Mouse (Mus musculus) CH12.LX (cell line): ENCODE measurements around the gene Skap2. TPM values are rescaled to one million over a fixed set of nuclear protein-coding genes. Genes with fewer than 3 reads are reported as not detected.

ENCODE experiments used
- DNase-seq: peaks from one replicate; pipeline ENCODE4 v3.0.0-alpha.2; 2013; ENCODE audit errors: extremely low read depth
- H3K27ac ChIP-seq: 2 replicates; pipeline ENCODE4 v1.5.1; 2012; ENCODE audit warnings: low read depth, mild to moderate bottlenecking, control low read depth, moderate library complexity; ENCODE audit not compliant: insufficient read depth
- H3K27me3 ChIP-seq: replicated peaks from 2 replicates; pipeline ENCODE3; 2012; ENCODE audit warnings: inconsistent platforms
- H3K36me3 ChIP-seq, 2 experiments: replicated peaks in 1 of 2; 2 replicates each; pipeline versions ENCODE3 to v1.6.1; 2012; ENCODE audit warnings: inconsistent platforms in 1 of 2, low read length in 1 of 2, mild to moderate bottlenecking in 1 of 2, mixed read lengths in 1 of 2, moderate library complexity in 1 of 2; ENCODE audit not compliant: control insufficient read depth in 1 of 2, insufficient read depth in 1 of 2
- H3K4me1 ChIP-seq, 2 experiments: 2 replicates each; pipeline ENCODE4 v1.6.1; 2012; ENCODE audit warnings: inconsistent platforms in 1 of 2, moderate library complexity in 1 of 2; ENCODE audit not compliant: insufficient read depth in 2 of 2, control insufficient read depth in 1 of 2
- H3K4me2 ChIP-seq: 2 replicates; pipeline ENCODE4 v1.6.1; 2012; ENCODE audit warnings: low read depth, mild to moderate bottlenecking, control low read depth; ENCODE audit not compliant: poor library complexity, insufficient read depth, severe bottlenecking
- H3K4me3 ChIP-seq, 3 experiments: fragments of 150-350 bp in 1 of 3; sonication (generic) in 1 of 3; replicated peaks in 1 of 3; 2 replicates each; pipeline versions ENCODE3 to v1.5.1; 2011 to 2012; ENCODE audit warnings: low read depth in 2 of 3, low read length in 2 of 3, mild to moderate bottlenecking in 2 of 3, moderate library complexity in 2 of 3, control low read depth in 1 of 3, improper control_type of control experiment in 1 of 3, inconsistent platforms in 1 of 3, mixed read lengths in 1 of 3; ENCODE audit not compliant: poor library complexity in 1 of 3
- H3K79me2 ChIP-seq: replicated peaks from 2 replicates; pipeline ENCODE4 v1.6.1; 2012; ENCODE audit warnings: mild to moderate bottlenecking, moderate library complexity; ENCODE audit not compliant: control insufficient read depth, poor library complexity, insufficient read depth, severe bottlenecking; ENCODE audit errors: extremely low read depth
- H3K9ac ChIP-seq: 2 replicates; pipeline ENCODE4 v1.6.1; 2012; ENCODE audit warnings: low read depth, mild to moderate bottlenecking, control low read depth, moderate library complexity; ENCODE audit not compliant: insufficient read depth
- H3K9me3 ChIP-seq: replicated peaks from 2 replicates; pipeline ENCODE3; 2012; ENCODE audit warnings: low read length, inconsistent platforms, mixed read lengths
- CHD1 ChIP-seq: IDR thresholded peaks from 2 replicates; pipeline ENCODE4 v1.6.1; 2012; ENCODE audit warnings: low read depth, low read length, improper control_type of control experiment, inconsistent platforms
- CHD2 ChIP-seq: IDR thresholded peaks from 2 replicates; pipeline ENCODE4 v1.6.1; 2011; ENCODE audit warnings: low read length, improper control_type of control experiment
- CTCF ChIP-seq, 2 experiments: IDR thresholded peaks in 1 of 2; conservative IDR thresholded peaks in 1 of 2; 2 replicates each; pipeline ENCODE4 v1.5.1; 2011 to 2012; ENCODE audit warnings: low read depth in 2 of 2, low read length in 2 of 2, improper control_type of control experiment in 1 of 2, inconsistent platforms in 1 of 2, mild to moderate bottlenecking in 1 of 2, moderate library complexity in 1 of 2
- EP300 ChIP-seq: IDR thresholded peaks from 2 replicates; pipeline ENCODE4 v1.6.1; 2011; ENCODE audit warnings: low read length, improper control_type of control experiment
- ETS1 ChIP-seq: conservative IDR thresholded peaks from 2 replicates; pipeline ENCODE4 v1.6.1; 2012; ENCODE audit warnings: low read depth, mild to moderate bottlenecking, inconsistent platforms, low read length, improper control_type of control experiment, moderate library complexity
- GABPA ChIP-seq: IDR thresholded peaks from 2 replicates; pipeline ENCODE4 v1.6.1; 2012; ENCODE audit warnings: low read depth, low read length, improper control_type of control experiment, inconsistent platforms; ENCODE audit not compliant: insufficient replicate concordance
- JUND ChIP-seq: conservative IDR thresholded peaks from 2 replicates; pipeline ENCODE4 v1.6.1; 2011; ENCODE audit warnings: low read depth, low read length, improper control_type of control experiment
- KAT2A ChIP-seq: IDR thresholded peaks from 2 replicates; pipeline ENCODE4 v1.6.1; 2012; ENCODE audit warnings: low read length, improper control_type of control experiment, inconsistent platforms; ENCODE audit not compliant: insufficient replicate concordance
- MAFK ChIP-seq: IDR thresholded peaks from 2 replicates; pipeline ENCODE4 v1.6.1; 2011; ENCODE audit warnings: low read length, improper control_type of control experiment; ENCODE audit not compliant: insufficient replicate concordance
- MAX ChIP-seq: IDR thresholded peaks from 2 replicates; pipeline ENCODE4 v1.6.1; 2011; ENCODE audit warnings: low read length, improper control_type of control experiment
- MEF2A ChIP-seq: IDR thresholded peaks from 2 replicates; pipeline ENCODE4 v1.6.1; 2014; ENCODE audit warnings: low read depth, mild to moderate bottlenecking, inconsistent platforms, low read length, improper control_type of control experiment, borderline replicate concordance
- MYC ChIP-seq: IDR thresholded peaks from 2 replicates; pipeline ENCODE4 v1.6.1; 2011; ENCODE audit warnings: low read depth, mild to moderate bottlenecking, improper control_type of control experiment, low read length
- NRF1 ChIP-seq: IDR thresholded peaks from 2 replicates; pipeline ENCODE4 v1.6.1; 2014; ENCODE audit warnings: low read depth, mild to moderate bottlenecking, inconsistent platforms, low read length, improper control_type of control experiment, moderate library complexity
- PAX5 ChIP-seq: IDR thresholded peaks from 2 replicates; pipeline ENCODE4 v1.6.1; 2012; ENCODE audit warnings: low read length, inconsistent platforms, mixed read lengths
- POLR2AphosphoS2 ChIP-seq: IDR thresholded peaks from 2 replicates; pipeline ENCODE4 v1.6.1; 2011; ENCODE audit warnings: low read depth, low read length, improper control_type of control experiment
- RAD21 ChIP-seq: IDR thresholded peaks from 2 replicates; pipeline ENCODE4 v1.6.1; 2011; ENCODE audit warnings: low read depth, mild to moderate bottlenecking, low read length, improper control_type of control experiment, moderate library complexity
- RCOR1 ChIP-seq: conservative IDR thresholded peaks from 2 replicates; pipeline ENCODE4 v1.6.1; 2012; ENCODE audit warnings: low read depth, mild to moderate bottlenecking, inconsistent platforms, low read length, improper control_type of control experiment
- TBP ChIP-seq: conservative IDR thresholded peaks from 2 replicates; pipeline ENCODE4 v1.6.1; 2011; ENCODE audit warnings: low read depth, low read length, improper control_type of control experiment
- USF2 ChIP-seq: conservative IDR thresholded peaks from 2 replicates; pipeline ENCODE4 v1.6.1; 2011; ENCODE audit warnings: low read depth, low read length, improper control_type of control experiment
- ZNF384 ChIP-seq: IDR thresholded peaks from 2 replicates; pipeline ENCODE4 v1.6.1; 2012; ENCODE audit warnings: low read depth, low read length, improper control_type of control experiment, inconsistent platforms
- dilution Hi-C: fragments of 300-500 bp; cut with MboI; formaldehyde crosslinking; loops from 2 replicates; pipeline ENCODE4 v1.14.3; 2020; ENCODE audit warnings: low sequenced_read_pairs; ENCODE audit not compliant: extremely low pct_unique_long_range_greater_than_20kb, extremely low pct_ligation_motif_present
- in situ Hi-C: fragments of 300-500 bp; cut with MboI; formaldehyde crosslinking; loops from 3 replicates; pipeline ENCODE4 v1.14.3; 2019; ENCODE audit warnings: low sequenced_read_pairs, low pct_ligation_motif_present, low pct_unique_long_range_greater_than_20kb, mixed read lengths
- polyA plus RNA-seq: library from polyadenylated mRNA; unstranded; fragments of >175 nt; gene quantifications from 2 replicates; pipeline ENCODE4 v1.2.1, GENCODE M21; 2012; ENCODE audit warnings: low read depth; ENCODE audit not compliant: insufficient read length
- total RNA-seq, 2 experiments: library from RNA; depleted of rRNA; stranded (reverse); fragments of 300-350 nt in 1 of 2; fragments of >200 nt in 1 of 2; gene quantifications; 2 replicates each; pipeline ENCODE4 v1.2.3; 2012 to 2014

The Skap2 gene
- total and polyA plus RNA-seq, 3 experiments, result 25.8 to 76.1 (median 51.9) TPM

DNA sequence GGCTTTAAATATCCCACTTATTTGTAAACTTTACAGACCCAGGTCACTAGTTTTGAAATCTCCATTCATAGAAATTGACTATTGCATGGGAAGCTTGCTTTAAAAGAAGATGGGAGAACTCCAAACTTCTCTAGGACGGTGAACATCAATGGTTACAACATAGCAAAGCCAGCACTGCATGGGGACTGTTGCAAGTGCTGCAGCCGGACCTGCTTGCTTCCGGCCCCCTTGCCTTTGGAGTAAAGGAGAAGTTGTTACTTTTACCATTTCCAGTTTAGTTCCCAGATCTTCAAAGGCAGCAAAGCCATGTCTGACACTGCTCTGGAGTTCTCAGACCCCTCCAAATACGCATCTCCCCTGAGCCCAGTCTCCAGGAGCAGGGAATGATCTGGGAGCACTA, 159.7 kb downstream of the Skap2 start:
- H3K27ac ChIP-seq, result no peak overlapping the region
- dilution Hi-C loops, result no loop called here

DNA sequence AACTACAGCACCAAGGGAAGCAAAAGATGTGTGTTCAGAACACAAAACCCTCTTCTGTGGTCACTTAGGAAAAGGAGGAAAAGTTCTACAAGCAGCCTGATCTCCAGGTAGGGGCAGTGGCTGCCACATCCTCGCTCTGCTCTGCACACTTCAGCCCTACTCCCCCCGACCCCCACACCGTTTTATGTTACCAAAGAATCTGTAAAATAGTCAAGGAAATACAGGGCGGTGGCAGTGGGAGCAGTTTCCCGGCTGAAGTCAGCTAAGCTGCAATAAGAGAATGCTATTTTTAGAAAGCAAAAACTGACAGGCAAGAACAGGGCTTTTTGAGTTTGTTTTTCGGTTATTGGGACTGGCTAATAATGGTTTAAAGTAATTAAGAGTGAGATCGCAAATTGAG, 160.8 kb downstream of the Skap2 start:
- in situ Hi-C loops, result loop anchor here (10.0 to 25.0 kb wide), 3 partner anchors 257 to 647 kb away; no protein-coding TSS in a partner anchor
- H3K4me1 ChIP-seq, result no peaks in the 10 kb centered on the region

More for the DNA sequence above, 159.7 kb downstream of the Skap2 start:
- in situ Hi-C loops, result loop anchor here (10.0 to 25.0 kb wide), 3 partner anchors 258 to 648 kb away; no protein-coding TSS in a partner anchor
- H3K9ac ChIP-seq, result no peak overlapping the region
- peaks cover 0 to 4% of the 10 kb centered on the region in 2 experiments; a peak in 1 of 4 replicates for H3K4me1 ChIP-seq
- H3K9me3 ChIP-seq, result no peaks in the 10 kb centered on the region
- DNase-seq, result no peak
- no peaks in the 10 kb centered on the region for H3K79me2 ChIP-seq
- H3K4me2 ChIP-seq, result no peak overlapping the region
- no peak overlapping the region for H3K4me3 ChIP-seq
- no peaks in the 10 kb centered on the region for H3K27me3 ChIP-seq
- no peak for TF ChIP-seq MEF2A
- peaks cover 0 to 8% of the 10 kb centered on the region in 2 experiments for H3K36me3 ChIP-seq

DNA sequence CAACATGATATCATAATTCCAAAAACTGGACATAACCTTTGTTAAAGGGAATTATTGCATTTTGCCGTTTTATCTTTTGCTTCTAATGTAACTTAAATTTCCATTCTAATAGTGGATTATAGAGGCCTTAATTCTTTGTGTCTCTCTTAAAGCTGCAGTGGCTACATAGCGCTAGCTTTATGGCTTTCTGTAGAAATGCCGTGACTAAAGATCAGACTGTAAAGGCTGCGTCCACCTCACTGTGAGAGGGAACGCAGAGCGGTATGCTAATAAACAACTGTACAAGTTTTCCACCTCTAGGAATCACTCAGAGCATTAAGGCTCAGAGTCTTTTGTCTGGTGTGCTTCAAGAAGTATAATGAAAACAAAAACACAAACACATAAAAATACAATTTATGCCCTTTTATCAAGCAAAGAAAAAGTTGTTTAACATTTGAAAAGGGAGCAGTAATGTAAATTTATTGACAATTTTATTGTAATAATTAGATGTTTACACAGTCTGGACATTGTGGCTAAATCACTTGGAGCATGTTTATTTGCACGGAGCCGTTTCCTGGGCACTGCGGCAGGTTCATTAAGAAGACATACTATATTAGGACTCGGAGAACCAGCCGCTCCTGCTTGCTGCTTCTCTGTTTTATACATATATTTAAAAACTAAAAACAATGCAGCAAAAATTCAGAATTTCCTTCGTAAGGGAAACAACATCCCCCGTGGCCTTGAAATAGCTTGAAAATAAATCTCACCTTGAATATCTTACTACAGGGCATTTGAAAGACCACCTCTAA, 162.1 kb downstream of the Skap2 start:
- no peak for DNase-seq
- Histone ChIP-seq H3K36me3 (peaks cover 0 to 3% of the 10 kb centered on the region in 2 experiments), H3K4me2 (no peak overlapping the region), H3K4me3 (no peak overlapping the region), H3K9ac (no peak overlapping the region), H3K4me1 (no peaks in the 10 kb centered on the region), H3K9me3 (no peaks in the 10 kb centered on the region), H3K27ac (no peak overlapping the region), H3K27me3 (no peaks in the 10 kb centered on the region), H3K79me2 (no peaks in the 10 kb centered on the region)
- dilution Hi-C loops (no loop called here), in situ Hi-C loops (loop anchor here (10.0 to 25.0 kb wide), 3 partner anchors 255 to 645 kb away; no protein-coding TSS in a partner anchor)
- TF ChIP-seq GABPA (no peak), ZNF384 (no peak), MYC (no peak), RCOR1 (no peak), PAX5 (no peak), CHD2 (no peak), KAT2A (no peak), MAFK (no peak), CHD1 (no peak), TBP (no peak), NRF1 (no peak), ETS1 (no peak), POLR2AphosphoS2 (no peak), CTCF (conservative IDR thresholded peaks at IDR 0.05 in 1 of 2, IDR thresholded peaks at IDR 0.05 in 1 of 2; ENCODE audit: low read depth in 2 of 2, low read length in 2 of 2) (no peak), JUND (no peak), EP300 (no peak), MEF2A (no peak)

More for the DNA sequence above, 160.8 kb downstream of the Skap2 start:
- H3K4me3 ChIP-seq, result no peak overlapping the region
- H3K79me2 ChIP-seq, result no peaks in the 10 kb centered on the region
- dilution Hi-C loops, result no loop called here
- H3K27ac ChIP-seq, result no peak overlapping the region
- H3K9me3 ChIP-seq, result no peaks in the 10 kb centered on the region
- peaks cover 0 to 8% of the 10 kb centered on the region in 2 experiments for H3K36me3 ChIP-seq
- H3K9ac ChIP-seq, result no peak overlapping the region
- TF ChIP-seq EP300 (no peak), GABPA (no peak), RAD21 (no peak), TBP (no peak), MAX (no peak), USF2 (no peak)
- no peaks in the 10 kb centered on the region for H3K27me3 ChIP-seq
- H3K4me2 ChIP-seq, result no peak overlapping the region
- DNase-seq, result no peak
